Mouse (Mus musculus) cortical plate, adult 2 months (tissue): Measurements from ENCODE around the gene Jak3.

Source experiments
- CTCF ChIP-seq: fragments of 200-500 bp; IDR thresholded peaks from 2 replicates; pipeline ENCODE4 v1.5.1; 2011; ENCODE audit warnings: mild to moderate bottlenecking, control low read depth, low read length; ENCODE audit not compliant: insufficient read depth; ENCODE audit errors: extremely low read depth
- POLR2A ChIP-seq: fragments of 200-500 bp; IDR thresholded peaks from 2 replicates; pipeline ENCODE4 v1.6.1; 2011; ENCODE audit warnings: mild to moderate bottlenecking, low read length, control low read depth; ENCODE audit not compliant: insufficient read depth; ENCODE audit errors: extremely low read depth

GRCm38 (mm10) chr8:71682832-71683231 is 6.7 kb downstream of the Jak3 start:
- TF ChIP-seq POLR2A, result no peak
- TF ChIP-seq CTCF, result no peak
